Mouse (Mus musculus) brain, embryonic 14.5 days (tissue): ENCODE data around the gene Tmem150b. TPM values are rescaled to one million over a fixed set of nuclear protein-coding genes. Genes with fewer than 3 reads are reported as not detected.

ENCODE experiments used
- DNase-seq: peaks from one replicate; pipeline ENCODE4 v3.0.0-alpha.2; 2011; ENCODE audit warnings: low read depth
- CTCF ChIP-seq: fragments of 200-500 bp; IDR thresholded peaks from 2 replicates; pipeline ENCODE4 v1.5.1; 2012; ENCODE audit warnings: inconsistent platforms, mild to moderate bottlenecking, moderate library complexity, borderline replicate concordance; ENCODE audit not compliant: insufficient read depth, insufficient read length; ENCODE audit errors: extremely low read depth
- POLR2A ChIP-seq: fragments of 200-500 bp; IDR thresholded peaks from 2 replicates; pipeline ENCODE4 v1.6.1; 2012; ENCODE audit warnings: mild to moderate bottlenecking, inconsistent platforms, borderline replicate concordance; ENCODE audit not compliant: poor library complexity, insufficient read depth, insufficient read length, severe bottlenecking; ENCODE audit errors: extremely low read depth
- polyA plus RNA-seq: library from polyadenylated mRNA; depleted of rRNA; stranded (reverse); fragments of >200 nt; gene quantifications from 2 replicates; pipeline ENCODE4 v1.2.3, GENCODE M21; 2012; rRNA removed

Tmem150b gene
- polyA plus RNA-seq, 1 experiment: 0.05 TPM

DNA sequence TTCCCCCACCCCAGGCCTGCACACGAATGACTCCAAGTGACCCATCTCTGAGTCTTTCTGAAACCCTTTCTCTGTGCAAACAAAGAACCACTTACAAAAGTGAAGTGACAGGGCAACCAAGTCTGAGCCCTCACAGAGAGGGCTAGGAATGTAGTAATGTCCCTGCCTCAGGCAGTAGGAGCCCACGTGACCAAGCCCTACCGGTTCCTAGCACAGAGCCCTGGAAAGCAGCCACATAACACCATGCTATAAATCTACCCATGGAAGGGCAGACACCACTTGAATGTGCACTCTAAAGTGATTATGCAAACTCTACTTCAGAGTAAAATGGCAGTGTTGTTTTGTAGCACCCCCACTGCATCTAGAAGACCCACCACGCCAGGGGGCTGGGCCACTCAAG is 53.1 kb downstream of the Tmem150b start:
- TF ChIP-seq POLR2A: no peak
- TF ChIP-seq CTCF: no peak
- peak; percentile 19 for DNase-seq

DNA sequence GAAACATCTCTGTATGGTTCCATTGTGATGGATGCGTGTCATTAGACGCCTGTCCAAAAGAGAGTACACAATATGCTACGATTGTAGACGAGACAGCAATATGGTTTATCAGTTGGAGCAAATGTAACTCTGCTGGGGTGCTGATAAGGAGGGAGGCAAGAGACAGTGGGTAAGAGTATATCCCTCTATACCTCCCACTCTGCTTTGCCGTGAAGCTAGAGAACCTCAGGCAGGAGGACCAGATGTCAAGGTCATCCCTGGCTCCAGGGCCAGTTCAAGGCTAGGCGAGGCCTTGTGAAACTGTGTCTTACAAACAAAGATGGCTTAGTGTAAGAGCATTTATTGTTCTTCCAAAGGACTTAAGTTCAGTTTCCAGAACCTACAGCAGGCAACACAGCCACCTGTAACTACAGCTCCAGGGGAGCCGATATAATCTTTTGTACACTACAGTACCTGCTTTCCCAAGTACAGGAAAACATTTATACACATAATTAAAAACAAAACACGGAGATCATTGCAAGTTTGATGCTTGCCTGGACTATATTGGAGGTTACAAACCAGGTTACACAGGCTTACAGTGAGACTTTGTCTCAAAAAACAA is 54.3 kb downstream of the Tmem150b start:
- no peak for DNase-seq
- TF ChIP-seq POLR2A: no peak
- no peak for TF ChIP-seq CTCF

DNA sequence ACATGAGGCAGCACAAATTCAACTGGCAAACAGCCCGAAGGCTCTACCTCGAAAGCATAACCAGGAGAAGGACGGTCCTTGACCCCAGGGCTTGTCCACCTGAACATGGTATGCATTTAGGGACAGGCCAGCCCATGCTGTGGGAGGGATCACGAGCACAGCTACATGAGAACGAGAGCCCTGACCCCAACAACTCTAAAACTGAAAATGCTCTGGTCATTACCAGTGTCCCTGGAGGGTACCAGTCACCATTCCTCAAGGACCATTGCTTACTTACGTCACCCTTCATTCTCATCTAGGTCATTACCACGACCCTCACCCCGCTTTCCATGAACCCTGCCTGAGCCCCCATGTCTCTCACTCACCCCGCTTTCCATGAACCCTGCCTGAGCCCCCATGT is 55.9 kb downstream of the Tmem150b start:
- no peak for TF ChIP-seq POLR2A
- TF ChIP-seq CTCF: no peak
- no peak for DNase-seq

DNA sequence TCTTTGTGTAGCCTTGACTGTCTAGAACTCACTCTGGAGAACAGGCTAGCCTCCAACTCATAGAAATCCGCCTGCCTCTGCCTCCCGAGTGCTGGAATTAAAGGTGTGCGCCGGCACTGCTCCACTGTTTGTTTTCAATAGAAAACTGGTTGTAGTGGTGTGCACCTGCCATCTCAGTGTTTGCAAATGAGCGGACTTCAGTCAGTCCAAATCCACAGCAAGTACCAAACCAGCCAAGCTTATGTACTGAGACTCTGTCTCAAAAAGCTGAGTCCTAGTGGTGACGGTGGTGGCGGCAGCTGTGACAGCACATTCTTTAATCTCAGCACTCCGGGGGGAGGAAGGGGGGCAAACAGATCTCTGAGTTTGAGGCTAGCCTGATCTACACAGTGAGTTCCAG is 56.5 kb downstream of the Tmem150b start:
- TF ChIP-seq CTCF (no peak), POLR2A (no peak)
- DNase-seq: no peak

DNA sequence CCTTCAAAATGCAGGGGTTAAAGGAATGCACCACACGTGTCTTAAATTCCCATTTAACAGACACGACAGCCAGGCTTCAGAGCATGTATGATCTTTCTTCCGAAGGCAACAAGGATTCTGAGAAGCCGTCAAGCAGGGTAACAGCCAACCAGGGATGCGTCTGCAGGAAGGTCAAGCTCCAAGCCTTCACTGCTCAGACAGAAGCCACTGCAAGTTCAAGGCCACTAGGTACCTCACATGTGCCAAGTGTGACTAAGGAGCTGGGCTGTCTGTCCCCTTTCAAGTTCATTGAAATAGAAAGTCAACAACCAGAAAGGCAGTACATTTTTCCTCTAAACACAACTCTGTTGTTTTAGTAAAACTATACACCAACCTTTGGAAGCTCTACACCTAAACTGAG is 58.2 kb downstream of the Tmem150b start:
- DNase-seq: no peak
- TF ChIP-seq CTCF: no peak
- TF ChIP-seq POLR2A: no peak

DNA sequence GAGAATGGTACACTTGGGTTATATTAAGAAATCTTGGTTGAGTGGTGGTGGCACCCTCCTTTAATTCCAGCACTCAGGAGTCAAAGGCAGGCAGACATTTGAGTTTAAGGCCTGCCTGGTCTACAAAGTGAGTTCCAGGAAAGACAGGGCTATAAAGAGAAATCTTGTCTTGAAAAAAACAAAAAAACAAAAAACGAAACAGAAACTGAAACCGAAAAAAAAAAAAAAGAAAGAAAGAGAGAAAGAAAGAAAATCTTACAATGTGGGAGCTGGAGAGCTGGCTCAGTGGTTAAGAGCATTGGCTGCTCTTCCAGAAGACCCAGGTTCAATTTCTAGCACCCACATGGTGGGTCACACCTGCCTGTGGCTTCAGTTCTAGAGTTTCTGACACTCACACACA is 61.3 kb downstream of the Tmem150b start:
- no peak for TF ChIP-seq POLR2A
- TF ChIP-seq CTCF: no peak
- no peak for DNase-seq

DNA sequence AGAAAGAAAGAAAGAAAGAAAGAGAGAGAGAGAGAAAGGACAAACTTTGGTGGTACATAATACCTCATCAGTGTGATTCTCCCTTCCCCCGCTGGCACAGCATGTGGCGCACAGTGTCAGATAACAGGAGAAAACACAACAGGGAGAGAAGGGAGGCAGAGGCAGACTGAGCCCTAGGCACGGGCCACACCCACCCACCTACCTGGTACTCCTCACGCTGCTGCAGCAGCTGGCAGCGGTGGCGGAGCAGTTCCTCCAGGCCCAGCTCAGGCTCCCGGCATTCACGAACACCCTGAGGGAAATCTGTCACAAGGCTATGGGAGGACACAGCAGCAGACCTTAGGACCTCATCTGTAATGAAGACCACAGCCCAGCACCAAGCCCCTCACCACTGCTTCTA is 61.9 kb downstream of the Tmem150b start:
- TF ChIP-seq POLR2A (no peak), CTCF (no peak)
- DNase-seq: no peak

DNA sequence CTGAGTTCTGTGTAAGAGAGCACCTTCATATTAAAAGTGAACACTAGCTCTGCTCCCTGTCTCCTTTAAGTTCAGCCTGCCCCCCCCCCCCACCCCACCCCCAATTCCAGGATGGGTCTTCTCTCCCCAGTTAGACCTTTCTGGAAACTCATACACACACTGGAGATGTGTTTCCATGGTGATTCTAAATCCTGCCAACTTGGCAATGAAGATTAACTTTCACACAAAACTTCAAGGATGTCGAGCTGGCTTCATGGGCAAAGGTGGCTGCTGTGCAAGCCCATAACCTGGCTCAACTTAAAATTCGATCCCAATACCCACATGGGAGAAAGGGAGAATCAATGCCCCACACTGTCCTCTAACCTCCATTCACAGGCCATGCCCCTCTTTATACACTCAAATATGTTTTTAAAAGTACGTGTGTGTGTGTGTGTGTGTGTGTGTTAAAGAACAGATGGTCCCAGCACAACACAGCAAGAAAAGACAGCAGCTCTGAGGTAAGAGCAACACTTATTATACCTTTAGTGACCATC is 65.1 kb downstream of the Tmem150b start:
- TF ChIP-seq POLR2A (no peak), CTCF (no peak)
- peak; percentile 72 for DNase-seq

DNA sequence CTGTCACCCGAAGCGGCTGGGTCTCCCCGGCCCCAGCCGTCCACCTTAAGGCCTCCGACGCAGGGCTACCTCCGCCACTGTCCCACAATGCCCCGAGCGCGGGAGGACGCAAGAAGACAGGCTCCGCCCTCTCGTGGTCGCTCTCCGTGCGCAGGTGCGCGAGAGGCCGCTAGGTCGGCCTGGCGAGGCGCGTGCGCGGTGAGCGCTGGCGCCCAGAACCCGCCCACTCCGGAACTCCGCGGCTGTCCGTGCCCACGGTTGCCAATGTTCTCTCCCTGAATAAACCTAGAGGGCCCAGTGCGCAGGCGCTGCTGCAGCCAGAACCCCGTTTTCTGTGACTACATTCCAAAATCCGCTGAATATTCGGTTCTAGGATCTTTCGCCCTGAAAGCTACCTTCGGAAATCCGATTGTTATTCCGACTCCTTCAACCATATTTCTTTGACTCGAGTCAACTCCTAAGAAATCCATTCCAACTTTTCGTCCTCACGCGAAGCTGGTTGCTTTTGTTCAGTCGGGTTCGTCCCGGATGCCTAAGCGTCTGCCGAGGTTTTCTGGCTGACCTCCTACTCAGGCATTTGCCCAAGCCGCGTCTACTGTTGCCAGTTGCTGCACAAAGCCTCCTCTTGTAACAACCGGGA is 66.0 kb downstream of the Tmem150b start, which contains the start of gene Ppp6r1:
TSS of gene Ppp6r1 (minus strand) at position 108 of the 640 bp plus-strand sequence.
- peak; percentile 50 for TF ChIP-seq CTCF
- TF ChIP-seq POLR2A: peak; percentile 80
- peak; percentile 99 for DNase-seq

DNA sequence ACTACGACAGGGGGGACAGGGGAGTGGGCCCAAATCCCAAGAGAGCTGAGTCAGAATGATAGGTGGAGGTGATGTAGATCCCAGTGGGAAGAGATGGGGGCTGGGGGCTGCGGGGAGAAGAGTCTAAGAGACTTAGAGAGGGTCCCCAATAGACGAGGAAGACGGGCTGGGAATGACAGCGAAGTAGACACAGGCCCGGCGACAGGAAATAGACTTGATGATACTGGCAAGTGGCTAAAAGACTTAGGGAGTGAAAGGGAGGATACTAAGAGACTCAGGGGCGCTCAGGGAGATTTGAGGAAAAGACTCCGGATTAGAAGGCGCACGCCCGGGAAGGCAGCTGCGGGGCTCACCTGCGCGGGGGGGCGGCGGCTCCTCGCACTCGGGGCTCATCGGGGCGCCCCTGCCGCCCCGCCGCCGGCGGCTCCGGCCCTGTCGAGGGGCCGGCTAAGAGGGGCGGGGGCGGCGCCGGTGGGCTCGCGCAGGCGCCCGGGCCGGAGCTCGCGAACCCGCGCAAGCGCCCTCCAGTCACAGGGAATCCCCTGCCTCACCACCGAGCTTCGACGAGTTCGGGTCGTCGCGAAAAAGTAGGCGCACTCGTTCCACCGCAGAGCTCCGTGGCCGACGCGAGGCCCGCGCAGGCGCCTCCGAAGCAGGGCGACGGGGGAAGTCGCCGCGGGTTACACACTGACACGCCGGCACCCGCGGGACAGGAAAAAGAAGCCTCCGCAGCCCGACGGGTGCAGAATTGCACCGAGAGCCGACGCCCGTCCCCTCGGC is 66.7 kb downstream of the Tmem150b start:
- TF ChIP-seq POLR2A: no peak
- peak; percentile 72 for DNase-seq

DNA sequence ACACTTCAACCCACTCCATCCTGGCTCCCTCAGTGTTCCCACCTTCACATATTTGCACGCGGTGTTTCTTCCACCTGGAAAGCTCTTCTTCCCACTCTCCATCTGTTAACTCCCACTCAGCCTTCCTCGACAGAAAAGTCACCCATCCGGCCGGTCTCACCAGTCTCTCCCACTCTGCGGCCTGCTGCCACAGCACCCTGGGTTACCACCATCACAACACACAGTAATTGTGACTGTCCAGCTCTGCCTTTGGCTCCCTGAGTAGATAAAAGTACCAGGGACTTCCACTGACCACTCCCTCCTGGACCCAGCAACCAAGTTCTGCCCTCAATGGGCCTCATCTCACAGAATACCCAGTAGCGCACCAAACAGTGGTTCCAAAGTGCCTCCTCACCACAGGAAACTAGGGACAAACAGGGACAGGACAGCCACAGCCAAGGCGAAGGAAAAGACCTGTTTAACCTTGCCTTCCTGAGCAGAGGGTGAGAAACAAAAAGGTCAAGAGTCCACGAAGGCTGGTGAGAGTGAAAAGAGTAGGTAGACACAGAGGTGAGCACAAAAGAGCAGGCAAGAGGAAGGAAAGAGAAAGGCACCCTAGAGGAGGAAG is 67.4 kb downstream of the Tmem150b start:
- DNase-seq: no peak

More for the DNA sequence above, 67.4 kb downstream of the Tmem150b start:
- no peak for TF ChIP-seq CTCF
- no peak for TF ChIP-seq POLR2A

Other genes with a start within 250 kb of the Tmem150b start
- 61.5 and 104 TPM in 2 replicates for gene Ppp1r12c, start 223.6 kb downstream of the Tmem150b start, polyA plus RNA-seq
- gene Tnnt1, start 208.9 kb downstream of the Tmem150b start, polyA plus RNA-seq: 3.3 and 3.9 TPM in 2 replicates
- 4.2 and 4.3 TPM in 2 replicates for gene Tnni3, start 201.0 kb downstream of the Tmem150b start, polyA plus RNA-seq
- gene Dnaaf3, start 192.8 kb downstream of the Tmem150b start, polyA plus RNA-seq: 5.9 and 6.4 TPM in 2 replicates
- 103 and 105 TPM in 2 replicates for gene Syt5, start 177.7 kb downstream of the Tmem150b start, polyA plus RNA-seq
- gene Ptprh, start 121.2 kb downstream of the Tmem150b start, polyA plus RNA-seq: 0.87 and 1.5 TPM in 2 replicates
- gene Tmem86b, start 93.8 kb downstream of the Tmem150b start, polyA plus RNA-seq: 55.9 and 89.5 TPM in 2 replicates
- 115 and 130 TPM in 2 replicates for gene Ppp6r1, start 66.2 kb downstream of the Tmem150b start, polyA plus RNA-seq
- 93.3 and 97.3 TPM in 2 replicates for gene Hspbp1, start 40.2 kb downstream of the Tmem150b start, polyA plus RNA-seq
- gene Brsk1, start 34.6 kb downstream of the Tmem150b start, polyA plus RNA-seq: 137 and 161 TPM in 2 replicates
- 197 and 214 TPM in 2 replicates for gene Kmt5c, start 14.9 kb upstream of the Tmem150b start, polyA plus RNA-seq
- gene Cox6b2, start 27.8 kb upstream of the Tmem150b start, polyA plus RNA-seq: 26.2 and 27.5 TPM in 2 replicates
- gene Fam71e2, start 46.1 kb upstream of the Tmem150b start, polyA plus RNA-seq: not detected in 2 replicates
- 0.16 and 0.38 TPM in 2 replicates for gene Il11, start 57.6 kb upstream of the Tmem150b start, polyA plus RNA-seq
- not detected in 2 replicates for gene Tmem190, start 57.7 kb upstream of the Tmem150b start, polyA plus RNA-seq
- gene Tmem238, start 64.4 kb upstream of the Tmem150b start, polyA plus RNA-seq: 3.4 and 5.2 TPM in 2 replicates
- gene Rpl28, start 67.6 kb upstream of the Tmem150b start, polyA plus RNA-seq: 271 and 404 TPM in 2 replicates
- gene Ube2s, start 87.3 kb upstream of the Tmem150b start, polyA plus RNA-seq: 451 and 626 TPM in 2 replicates
- gene Shisa7, start 119.4 kb upstream of the Tmem150b start, polyA plus RNA-seq: 145 and 170 TPM in 2 replicates
- 2.6 and 3.3 TPM in 2 replicates for gene Isoc2b, start 145.0 kb upstream of the Tmem150b start, polyA plus RNA-seq
- 6.7 and 9.0 TPM in 2 replicates for gene Isoc2a, start 151.9 kb upstream of the Tmem150b start, polyA plus RNA-seq
- gene Gm36210, start 181.3 kb upstream of the Tmem150b start, polyA plus RNA-seq: 0.77 and 1.3 TPM in 2 replicates
- gene Zfp628, start 190.0 kb upstream of the Tmem150b start, polyA plus RNA-seq: 16.7 and 21.7 TPM in 2 replicates
- gene Nat14, start 196.8 kb upstream of the Tmem150b start, polyA plus RNA-seq: 27.3 and 27.9 TPM in 2 replicates
- 2.3 and 3.6 TPM in 2 replicates for gene Ssc5d, start 200.5 kb upstream of the Tmem150b start, polyA plus RNA-seq
- gene Sbk2, start 239.2 kb upstream of the Tmem150b start, polyA plus RNA-seq: 0.14 TPM in 2 replicates
- gene Sbk3, start 245.9 kb upstream of the Tmem150b start, polyA plus RNA-seq: 1.1 and 2.0 TPM in 2 replicates